Mouse (Mus musculus) E14TG2a.4 (cell line): ENCODE results near the gene Noa1.

Experiments
- CTCF ChIP-seq: conservative IDR thresholded peaks from 2 replicates; pipeline ENCODE4 v1.5.1; 2014; ENCODE audit warnings: low read length
- NANOG ChIP-seq: IDR thresholded peaks from 2 replicates; pipeline ENCODE4 v1.6.1; 2014; ENCODE audit warnings: borderline replicate concordance, low read length, mixed read lengths
- POU5F1 ChIP-seq: IDR thresholded peaks from 2 replicates; pipeline ENCODE4 v1.6.1; 2014; ENCODE audit warnings: low read length, borderline replicate concordance

DNA sequence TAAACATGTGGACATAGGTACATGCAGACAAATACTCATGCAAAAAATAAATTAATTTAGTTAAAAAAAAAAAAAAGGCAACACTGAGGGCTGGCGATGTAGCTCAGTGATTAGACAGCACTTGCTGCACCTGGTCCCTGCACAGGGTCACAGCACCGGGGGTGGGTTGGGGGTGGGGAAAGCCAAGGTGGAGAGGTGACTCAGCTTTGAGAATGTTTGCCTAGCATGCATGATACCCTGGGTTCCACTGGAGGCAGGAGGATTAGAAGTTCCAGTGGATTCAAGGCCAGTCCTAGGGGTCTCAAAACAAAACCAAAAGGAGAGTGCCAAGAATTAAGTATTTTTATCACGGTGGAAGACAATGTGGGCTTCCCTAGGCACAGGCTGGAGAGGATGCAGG, 52.3 kb downstream of the Noa1 start:
- TF ChIP-seq CTCF (no peak), NANOG (no peak), POU5F1 (no peak)
